Mouse (Mus musculus): ENCODE data around the gene Rell1. TPM values are rescaled to one million over a fixed set of nuclear protein-coding genes. Genes with fewer than 3 reads are reported as not detected.

The Rell1 gene
- polyA plus RNA-seq, 1 experiment from 2014 or later, result 11.5 TPM

GRCm38 (mm10) chr5:63966379-63966778 lies 2.3 kb downstream of the Rell1 start:
- 80% methylated on average over 4 of the region's 4 CpGs for WGBS
- H3K36me3 ChIP-seq (ENCODE audit: control insufficient read depth, insufficient read depth), result no peaks in the 10 kb centered on the region
- H3K9me3 ChIP-seq (ENCODE audit: control insufficient read depth), result no peaks in the 10 kb centered on the region
- no peak for TF ChIP-seq CTCF (IDR thresholded peaks at IDR 0.05; ENCODE audit: low read depth)
- H3K27me3 ChIP-seq (replicated peaks; ENCODE audit: control insufficient read depth, insufficient read depth, low read length), result no peaks in the 10 kb centered on the region
- 0 out of 2 replicates have a peak, but pooled peaks cover 3% of the 10 kb centered on the region for H3K4me1 ChIP-seq (replicated peaks; ENCODE audit: control insufficient read depth, insufficient read depth, low read length)
- H3K27ac ChIP-seq (ENCODE audit: low read depth, low read length), result no peak overlapping the region
- H3K9ac ChIP-seq (ENCODE audit: low read depth, low read length), result no peak overlapping the region
- H3K4me3 ChIP-seq (ENCODE audit: low read depth, low read length), result no peak overlapping the region
- no peak for ATAC-seq
- H3K4me2 ChIP-seq (replicated peaks; ENCODE audit: low read depth), result no peak overlapping the region

- 72% methylated on average over 1 of the region's 1 CpGs for WGBS
- no peak for ATAC-seq
- H3K4me2 ChIP-seq (replicated peaks; ENCODE audit: low read depth), result no peak overlapping the region
Measured at GRCm38 (mm10) chr5:63965946-63966345, 2.8 kb downstream of the Rell1 start.

GRCm38 (mm10) chr5:63964576-63964975 lies 4.1 kb downstream of the Rell1 start:
- Histone ChIP-seq H3K4me1 (replicated peaks; ENCODE audit: control insufficient read depth, insufficient read depth, low read length) (0 out of 2 replicates have a peak, but pooled peaks cover 3% of the 10 kb centered on the region), H3K27me3 (replicated peaks; ENCODE audit: control insufficient read depth, insufficient read depth, low read length) (no peaks in the 10 kb centered on the region), H3K36me3 (ENCODE audit: control insufficient read depth, insufficient read depth) (no peaks in the 10 kb centered on the region), H3K27ac (ENCODE audit: low read depth, low read length) (no peak overlapping the region), H3K9me3 (ENCODE audit: control insufficient read depth) (no peaks in the 10 kb centered on the region), H3K9ac (ENCODE audit: low read depth, low read length) (no peak overlapping the region), H3K4me3 (ENCODE audit: low read depth, low read length) (no peak overlapping the region), H3K4me2 (replicated peaks; ENCODE audit: low read depth) (peak overlapping the region; percentile 21; the same call in 1 of the 2 replicates)
- no peak for ATAC-seq
- WGBS, result 32% methylated on average over 8 of the region's 8 CpGs
- TF ChIP-seq CTCF (IDR thresholded peaks at IDR 0.05; ENCODE audit: low read depth), result no peak

More at GRCm38 (mm10) chr5:63965946-63966345, 2.8 kb downstream of the Rell1 start:
- H3K9me3 ChIP-seq (ENCODE audit: control insufficient read depth), result no peaks in the 10 kb centered on the region
- no peaks in the 10 kb centered on the region for H3K27me3 ChIP-seq (replicated peaks; ENCODE audit: control insufficient read depth, insufficient read depth, low read length)
- H3K27ac ChIP-seq (ENCODE audit: low read depth, low read length), result no peak overlapping the region
- H3K4me3 ChIP-seq (ENCODE audit: low read depth, low read length), result no peak overlapping the region
- 0 out of 2 replicates have a peak, but pooled peaks cover 3% of the 10 kb centered on the region for H3K4me1 ChIP-seq (replicated peaks; ENCODE audit: control insufficient read depth, insufficient read depth, low read length)
- no peaks in the 10 kb centered on the region for H3K36me3 ChIP-seq (ENCODE audit: control insufficient read depth, insufficient read depth)
- no peak for TF ChIP-seq CTCF (IDR thresholded peaks at IDR 0.05; ENCODE audit: low read depth)
- H3K9ac ChIP-seq (ENCODE audit: low read depth, low read length), result no peak overlapping the region

GRCm38 (mm10) chr5:63961726-63962125 lies 7.0 kb downstream of the Rell1 start:
- Histone ChIP-seq H3K27me3 (replicated peaks; ENCODE audit: control insufficient read depth, insufficient read depth, low read length) (no peaks in the 10 kb centered on the region), H3K9ac (ENCODE audit: low read depth, low read length) (no peak overlapping the region), H3K9me3 (ENCODE audit: control insufficient read depth) (no peaks in the 10 kb centered on the region), H3K4me1 (replicated peaks; ENCODE audit: control insufficient read depth, insufficient read depth, low read length) (no peaks in the 10 kb centered on the region), H3K4me3 (ENCODE audit: low read depth, low read length) (no peak overlapping the region), H3K4me2 (replicated peaks; ENCODE audit: low read depth) (no peak overlapping the region), H3K36me3 (ENCODE audit: control insufficient read depth, insufficient read depth) (no peaks in the 10 kb centered on the region), H3K27ac (ENCODE audit: low read depth, low read length) (no peak overlapping the region)
- no peak for TF ChIP-seq CTCF (IDR thresholded peaks at IDR 0.05; ENCODE audit: low read depth)
- 88% methylated on average over 10 of the region's 10 CpGs for WGBS
- ATAC-seq, result no peak

- H3K9me3 ChIP-seq (ENCODE audit: control insufficient read depth), result no peaks in the 10 kb centered on the region
- H3K27ac ChIP-seq (ENCODE audit: low read depth, low read length), result no peak overlapping the region
- no peaks in the 10 kb centered on the region for H3K36me3 ChIP-seq (ENCODE audit: control insufficient read depth, insufficient read depth)
- H3K4me2 ChIP-seq (replicated peaks; ENCODE audit: low read depth), result no peak overlapping the region
- H3K4me1 ChIP-seq (replicated peaks; ENCODE audit: control insufficient read depth, insufficient read depth, low read length), result no peaks in the 10 kb centered on the region; the same call in 1 of the 2 replicates
- no peak for ATAC-seq
- no peak overlapping the region for H3K9ac ChIP-seq (ENCODE audit: low read depth, low read length)
- no peak for TF ChIP-seq CTCF (IDR thresholded peaks at IDR 0.05; ENCODE audit: low read depth)
- no peak overlapping the region for H3K4me3 ChIP-seq (ENCODE audit: low read depth, low read length)
- 96% methylated on average over 10 of the region's 10 CpGs for WGBS
- H3K27me3 ChIP-seq (replicated peaks; ENCODE audit: control insufficient read depth, insufficient read depth, low read length), result no peaks in the 10 kb centered on the region
Measured at GRCm38 (mm10) chr5:63960565-63960964, 8.1 kb downstream of the Rell1 start.

DNA sequence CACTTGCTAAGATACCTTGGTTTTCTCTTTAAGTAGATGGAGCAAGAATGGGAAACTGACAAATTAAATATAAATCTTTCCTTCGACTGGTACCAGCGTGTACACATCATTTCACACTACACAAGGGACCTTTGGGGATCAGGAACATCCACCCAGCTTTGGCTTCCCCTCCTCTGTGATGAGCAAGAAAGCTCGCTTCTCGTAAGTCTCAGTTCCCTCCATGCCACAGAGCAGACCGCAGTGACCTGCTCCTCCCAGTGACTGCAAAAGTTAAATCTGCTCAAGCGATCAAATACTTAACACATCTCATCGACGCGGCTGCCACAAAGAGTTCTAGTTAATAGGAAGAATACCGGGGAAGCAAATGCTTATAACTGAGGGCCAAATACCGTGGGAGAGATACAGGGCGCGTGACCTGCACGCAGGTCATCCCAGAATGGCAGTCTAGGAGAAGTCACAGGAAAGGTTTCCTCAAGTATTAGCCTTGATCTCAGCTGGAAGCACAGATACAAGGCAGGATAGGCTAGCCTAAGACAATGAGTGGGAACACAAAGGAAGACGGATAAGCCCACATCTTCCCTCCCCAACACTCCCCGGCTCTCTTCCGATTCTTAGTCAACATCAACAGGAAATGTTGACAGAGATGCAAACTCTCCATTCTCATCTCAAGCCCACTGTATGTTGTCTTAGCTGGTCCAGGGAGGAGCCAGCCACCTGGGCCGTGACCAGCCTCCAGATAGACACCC lies 9.6 kb downstream of the Rell1 start:
- Histone ChIP-seq H3K4me1 (replicated peaks; ENCODE audit: control insufficient read depth, insufficient read depth, low read length) (no peaks in the 10 kb centered on the region; the same call in 1 of the 2 replicates), H3K27me3 (replicated peaks; ENCODE audit: control insufficient read depth, insufficient read depth, low read length) (no peaks in the 10 kb centered on the region), H3K36me3 (ENCODE audit: control insufficient read depth, insufficient read depth) (no peaks in the 10 kb centered on the region), H3K4me2 (replicated peaks; ENCODE audit: low read depth) (no peak overlapping the region), H3K4me3 (ENCODE audit: low read depth, low read length) (no peak overlapping the region), H3K9ac (ENCODE audit: low read depth, low read length) (no peak overlapping the region), H3K27ac (ENCODE audit: low read depth, low read length) (no peak overlapping the region), H3K9me3 (ENCODE audit: control insufficient read depth) (no peaks in the 10 kb centered on the region)
- no peak for TF ChIP-seq CTCF (IDR thresholded peaks at IDR 0.05; ENCODE audit: low read depth)
- WGBS, result 78% methylated on average over 18 of the region's 18 CpGs
- no peak for ATAC-seq

Data from intestine, postnatal 0 days (tissue).